Mouse (Mus musculus) cerebellum, adult 8-10 months (tissue): ENCODE results near the gene Atp6v1c2.
A peak's percentile ranks its signal among the peaks of the same experiment; 100 is the strongest.

Experiments used
- DNase-seq: peaks from one replicate; pipeline ENCODE4 v3.0.0; 2022

The Atp6v1c2 gene

GRCm38 (mm10) chr12:17324549-17325470 lies 4.3 kb downstream of the Atp6v1c2 start:
- DNase-seq, result no peak

- DNase-seq, result no peak
These were observed 10.7 kb downstream of the Atp6v1c2 start for GRCm38 (mm10) chr12:17318453-17318852.

GRCm38 (mm10) chr12:17317970-17318369 lies 11.2 kb downstream of the Atp6v1c2 start:
- no peak for DNase-seq

- DNase-seq, result no peak
These were observed 13.1 kb downstream of the Atp6v1c2 start for GRCm38 (mm10) chr12:17316096-17316495.

- DNase-seq, result no peak
These were observed 18.0 kb downstream of the Atp6v1c2 start for GRCm38 (mm10) chr12:17310852-17311839.

GRCm38 (mm10) chr12:17308246-17308645 lies 20.9 kb downstream of the Atp6v1c2 start:
- DNase-seq, result no peak

GRCm38 (mm10) chr12:17305445-17305844 lies 23.7 kb downstream of the Atp6v1c2 start:
- DNase-seq, result no peak

GRCm38 (mm10) chr12:17299902-17300301 lies 29.3 kb downstream of the Atp6v1c2 start:
- DNase-seq, result no peak

GRCm38 (mm10) chr12:17296899-17297298 lies 32.3 kb downstream of the Atp6v1c2 start:
- no peak for DNase-seq

- DNase-seq, result no peak
These were observed 38.6 kb downstream of the Atp6v1c2 start for GRCm38 (mm10) chr12:17290569-17290968.

GRCm38 (mm10) chr12:17289913-17290312 lies 39.2 kb downstream of the Atp6v1c2 start:
- DNase-seq, result no peak

- DNase-seq, result no peak
These were observed 40.1 kb downstream of the Atp6v1c2 start for GRCm38 (mm10) chr12:17289060-17289459.

GRCm38 (mm10) chr12:17288496-17288895 lies 40.7 kb downstream of the Atp6v1c2 start:
- DNase-seq, result no peak

- DNase-seq, result no peak
These were observed 55.3 kb downstream of the Atp6v1c2 start for GRCm38 (mm10) chr12:17273841-17274240.

- no peak for DNase-seq
These were observed 57.9 kb downstream of the Atp6v1c2 start for GRCm38 (mm10) chr12:17271272-17271671.

- no peak for DNase-seq
These were observed 61.8 kb downstream of the Atp6v1c2 start for GRCm38 (mm10) chr12:17267316-17267715.

- DNase-seq, result no peak
These were observed 62.5 kb downstream of the Atp6v1c2 start for GRCm38 (mm10) chr12:17266673-17266990.

- DNase-seq, result peak; percentile 89
These were observed 63.0 kb downstream of the Atp6v1c2 start, which contains the start of gene Pdia6 for GRCm38 (mm10) chr12:17265971-17266672. Pdia6 (plus strand) TSS chr12:17266545.

- no peak for DNase-seq
These were observed 64.3 kb downstream of the Atp6v1c2 start for GRCm38 (mm10) chr12:17264826-17265225.

GRCm38 (mm10) chr12:17263881-17264280 lies 65.3 kb downstream of the Atp6v1c2 start:
- DNase-seq, result no peak

GRCm38 (mm10) chr12:17261005-17261404 lies 68.2 kb downstream of the Atp6v1c2 start:
- no peak for DNase-seq

GRCm38 (mm10) chr12:17258431-17258830 lies 70.7 kb downstream of the Atp6v1c2 start:
- DNase-seq, result no peak

GRCm38 (mm10) chr12:17256905-17257304 lies 72.3 kb downstream of the Atp6v1c2 start:
- DNase-seq, result peak; percentile 59
